Mouse (Mus musculus) G1E (cell line): ENCODE results near the gene Myo1h.

Experiments
- CTCF ChIP-seq: IDR thresholded peaks from 2 replicates; pipeline ENCODE4 v1.5.1; 2012; ENCODE audit warnings: low read depth, low read length, inconsistent platforms, mixed read lengths
- GATA1 ChIP-seq: IDR thresholded peaks from 2 replicates; pipeline ENCODE4 v1.6.1; 2012; ENCODE audit warnings: borderline replicate concordance, low read length, inconsistent platforms, mixed read lengths

GRCm38 (mm10) chr5:114299883-114300610 is 11.1 kb downstream of the Myo1h start:
- no peak for TF ChIP-seq CTCF
- TF ChIP-seq GATA1, result no peak
